Mouse (Mus musculus) small intestine, adult 2 months (tissue): ENCODE measurements at regions not wholly inside any gene's neighbourhood (a gene's known extent, or its start where the extent isn't known, plus 50 kb on each side); places are given as distances from the start of the nearest gene placed in this dataset.

Experiments
- CTCF ChIP-seq: fragments of 200-500 bp; IDR thresholded peaks from 2 replicates; pipeline ENCODE4 v1.5.1; 2012; ENCODE audit warnings: low read depth, mild to moderate bottlenecking, control low read depth, inconsistent platforms, low read length, moderate library complexity, mixed read lengths; ENCODE audit not compliant: insufficient replicate concordance, insufficient read length; ENCODE audit errors: extremely low read depth
- POLR2A ChIP-seq: fragments of 200-500 bp; IDR thresholded peaks from 2 replicates; pipeline ENCODE4 v1.6.1; 2012; ENCODE audit warnings: low read depth, mild to moderate bottlenecking, control low read depth, inconsistent platforms, low read length, moderate library complexity

DNA sequence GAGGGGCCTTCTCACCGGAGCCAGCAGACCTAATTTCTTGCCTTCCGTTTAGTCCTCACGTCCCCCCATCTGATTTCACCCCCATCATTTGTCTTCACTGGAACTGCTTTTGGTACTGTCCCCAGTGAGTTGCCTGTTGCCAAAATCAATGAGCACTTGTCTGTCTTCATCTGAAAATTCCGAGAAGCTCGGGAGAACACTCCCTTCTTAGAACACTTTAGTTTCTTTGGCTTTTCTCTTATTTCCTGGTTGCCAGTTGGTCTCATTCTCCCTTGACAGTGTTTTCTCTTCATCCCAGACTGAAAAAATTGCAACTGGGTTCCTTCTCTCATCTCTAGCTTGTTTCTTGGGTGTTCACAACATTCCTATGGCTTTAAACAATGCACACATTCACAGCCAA, 305.2 kb upstream of the Gm9747 start:
- TF ChIP-seq POLR2A (no peak), CTCF (no peak)
